Mouse (Mus musculus) liver, embryonic 14.5 days (tissue): ENCODE data around the gene Dock9. TPM values are rescaled to one million over a fixed set of nuclear protein-coding genes. Genes with fewer than 3 reads are reported as not detected.

Experiments used
- ATAC-seq: fragments of 200-750 bp; cut with Nextera tagmentation; 2 replicates; pipeline ENCODE4 v1.8.0; 2017; ENCODE audit warnings: moderate number of reproducible peaks, mild to moderate bottlenecking, moderate library complexity; ENCODE audit not compliant: insufficient read depth
- DNase-seq, 3 experiments: peaks; one replicate each; pipeline ENCODE4 v3.0.0-alpha.2; 2012 to 2013; ENCODE audit warnings: low read depth in 3 of 3, low spot score in 3 of 3
- H3K27ac ChIP-seq: fragments of 300-500 bp; sonication (generic); 2 replicates; pipeline ENCODE4 v1.5.1; 2014; ENCODE audit warnings: moderate library complexity, mild to moderate bottlenecking, control low read depth, inconsistent platforms
- H3K27me3 ChIP-seq: fragments of 300-500 bp; sonication (generic); 2 replicates; pipeline ENCODE4 v1.6.1; 2014; ENCODE audit warnings: mild to moderate bottlenecking, low read length, moderate library complexity; ENCODE audit not compliant: control insufficient read depth, insufficient read depth
- H3K36me3 ChIP-seq: fragments of 300-500 bp; sonication (generic); replicated peaks from 2 replicates; pipeline ENCODE4 v1.6.1; 2014; ENCODE audit warnings: low read depth; ENCODE audit not compliant: control insufficient read depth, insufficient read depth
- H3K4me1 ChIP-seq, 2 experiments: fragments of 200-500 bp in 1 of 2; fragments of 300-500 bp in 1 of 2; sonication (generic) in 1 of 2; replicated peaks; 2 replicates each; pipeline ENCODE4 v1.6.1; 2012 to 2014; ENCODE audit warnings: antibody characterized with exemption in 1 of 2, inconsistent platforms in 1 of 2, low read length in 1 of 2; ENCODE audit not compliant: control insufficient read depth in 2 of 2, insufficient read depth in 2 of 2
- H3K4me2 ChIP-seq: fragments of 300-500 bp; sonication (generic); 2 replicates; pipeline ENCODE4 v1.6.1; 2014; ENCODE audit warnings: low read depth, mild to moderate bottlenecking, control low read depth, moderate library complexity
- H3K4me3 ChIP-seq, 2 experiments: fragments of 200-500 bp in 1 of 2; fragments of 300-500 bp in 1 of 2; sonication (generic) in 1 of 2; 2 replicates each; pipeline ENCODE4 v1.5.1; 2012 to 2014; ENCODE audit warnings: low read depth in 2 of 2, low read length in 2 of 2, mild to moderate bottlenecking in 2 of 2, control low read depth in 1 of 2, inconsistent platforms in 1 of 2, moderate library complexity in 1 of 2; ENCODE audit not compliant: insufficient read depth in 1 of 2
- H3K9ac ChIP-seq: fragments of 300-500 bp; sonication (generic); replicated peaks from 2 replicates; pipeline ENCODE4 v1.6.1; 2014; ENCODE audit warnings: mild to moderate bottlenecking, control low read depth, moderate library complexity
- H3K9me3 ChIP-seq: fragments of 300-500 bp; sonication (generic); 2 replicates; pipeline ENCODE4 v1.6.1; 2016; ENCODE audit warnings: low read length, mixed read lengths; ENCODE audit not compliant: control insufficient read depth
- CTCF ChIP-seq: IDR thresholded peaks from 2 replicates; pipeline ENCODE4 v1.5.1; 2016; ENCODE audit warnings: antibody characterized with exemption, low read depth, control low read depth
- EP300 ChIP-seq: IDR thresholded peaks from 2 replicates; pipeline ENCODE4 v1.6.1; 2016; ENCODE audit warnings: antibody characterized with exemption, low read depth
- WGBS: fragments of 180-500 bp; shearing (Covaris S2); extraction: QIAGEN DNeasy Blood & Tissue Kit; methylation state at CpG from one replicate; pipeline ENCODE4 v1.1.7; 2014; ENCODE audit not compliant: insufficient replicate concordance; 5-methylcytosine and 5-hydroxymethylcytosine counted together
- polyA plus RNA-seq, 2 experiments: library from polyadenylated mRNA; depleted of rRNA in 1 of 2; stranded (reverse) in 1 of 2; unstranded in 1 of 2; fragments of >200 nt; fragmentation: Nextera tagmentation in 1 of 2; extraction: Ambion mirVana in 1 of 2; gene quantifications; 2 replicates each; pipeline versions ENCODE4 v1.2.1 to v1.2.3; 2012 to 2014

The Dock9 gene
- polyA plus RNA-seq, 2 experiments: 1.2 to 1.8 TPM

DNA sequence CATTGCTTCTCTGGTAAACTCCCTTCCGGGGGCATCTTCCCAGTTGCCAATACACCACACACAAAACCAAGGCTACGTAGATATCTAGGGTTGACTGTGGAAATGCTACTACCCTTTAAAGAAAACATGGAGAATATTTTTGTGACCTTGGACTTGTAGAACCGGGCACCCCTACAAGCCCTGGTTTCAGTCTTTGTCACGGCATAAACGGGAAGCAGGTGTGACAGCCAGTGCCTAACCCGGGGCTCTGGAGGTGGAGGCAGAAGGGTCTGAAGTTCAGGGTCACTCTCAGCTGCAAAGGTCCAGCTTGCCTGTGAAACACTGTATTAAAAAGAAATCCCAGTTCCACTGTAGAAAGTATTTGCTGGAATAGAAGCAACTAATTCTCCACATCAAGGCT, 200.6 kb downstream of the Dock9 start:
- ATAC-seq: no peak
- 60% methylated on average over 6 of the region's 6 CpGs for WGBS

DNA sequence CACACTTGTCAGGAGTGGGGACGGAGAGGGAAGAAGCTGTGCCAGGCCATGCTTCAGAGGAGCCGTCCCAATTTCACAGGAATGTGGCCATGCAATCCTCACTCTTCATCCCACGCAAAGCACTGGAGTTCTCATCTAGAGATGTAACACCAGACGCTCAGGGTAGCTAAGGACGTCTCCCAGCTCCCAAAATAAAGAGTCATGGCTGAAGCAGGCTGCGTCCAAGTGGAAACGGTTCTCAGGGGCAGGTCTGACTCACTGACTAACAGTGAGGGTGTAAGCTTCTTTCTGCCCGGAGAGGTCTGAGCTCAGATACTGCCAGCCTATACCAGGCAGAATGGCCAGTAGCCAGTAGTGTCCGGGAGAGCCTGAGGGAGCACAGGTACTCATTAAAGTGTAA, 201.0 kb downstream of the Dock9 start:
- 65% methylated on average over 9 of the region's 9 CpGs for WGBS
- Histone ChIP-seq H3K9ac (no peak overlapping the region), H3K27ac (no peak overlapping the region), H3K27me3 (no peaks in the 10 kb centered on the region), H3K4me1 (peaks cover 0 to 4% of the 10 kb centered on the region in 2 experiments; a peak in 1 of 4 replicates), H3K36me3 (no peaks in the 10 kb centered on the region), H3K4me2 (no peak overlapping the region), H3K4me3 (no peak overlapping the region), H3K9me3 (no peaks in the 10 kb centered on the region)
- no peak for DNase-seq
- ATAC-seq: no peak
- TF ChIP-seq CTCF: no peak
- no peak for TF ChIP-seq EP300

More for the DNA sequence above, 200.6 kb downstream of the Dock9 start:
- peaks cover 0 to 4% of the 10 kb centered on the region in 2 experiments; a peak in 1 of 4 replicates for H3K4me1 ChIP-seq
- H3K36me3 ChIP-seq: no peaks in the 10 kb centered on the region
- no peak overlapping the region for H3K27ac ChIP-seq
- DNase-seq: no peak
- TF ChIP-seq EP300: no peak
- TF ChIP-seq CTCF: no peak
- H3K4me2 ChIP-seq: no peak overlapping the region
- no peak overlapping the region for H3K4me3 ChIP-seq
- H3K9me3 ChIP-seq: no peaks in the 10 kb centered on the region
- H3K27me3 ChIP-seq: no peaks in the 10 kb centered on the region
- no peak overlapping the region for H3K9ac ChIP-seq

DNA sequence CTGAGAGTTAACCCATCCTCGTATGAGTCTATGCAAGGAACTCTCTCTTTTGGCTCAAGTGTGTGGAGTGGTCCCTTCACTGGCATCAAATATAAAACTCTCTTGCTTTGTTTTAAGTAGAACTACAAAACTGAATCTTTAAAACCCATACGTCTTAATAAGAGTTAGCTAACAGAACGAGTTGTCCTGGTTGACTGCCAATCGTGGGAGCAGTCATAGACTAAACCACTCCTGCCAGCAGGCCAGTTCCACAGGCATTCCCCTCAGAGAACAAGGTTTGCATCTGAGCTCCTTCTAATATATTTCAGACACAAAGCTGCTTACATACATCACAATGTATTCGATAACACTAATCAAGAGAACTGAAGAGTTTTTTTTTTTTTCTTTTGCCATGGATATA, 203.0 kb downstream of the Dock9 start:
- Histone ChIP-seq H3K27me3 (no peaks in the 10 kb centered on the region), H3K4me1 (peaks cover 0 to 4% of the 10 kb centered on the region in 2 experiments; a peak in 1 of 4 replicates), H3K4me2 (no peak overlapping the region), H3K4me3 (no peak overlapping the region), H3K9me3 (no peaks in the 10 kb centered on the region), H3K9ac (no peak overlapping the region), H3K36me3 (no peaks in the 10 kb centered on the region), H3K27ac (no peak overlapping the region)
- WGBS: 70% methylated on average over 5 of the region's 5 CpGs
- TF ChIP-seq CTCF: no peak
- no peak for TF ChIP-seq EP300
- DNase-seq: no peak
- no peak for ATAC-seq

DNA sequence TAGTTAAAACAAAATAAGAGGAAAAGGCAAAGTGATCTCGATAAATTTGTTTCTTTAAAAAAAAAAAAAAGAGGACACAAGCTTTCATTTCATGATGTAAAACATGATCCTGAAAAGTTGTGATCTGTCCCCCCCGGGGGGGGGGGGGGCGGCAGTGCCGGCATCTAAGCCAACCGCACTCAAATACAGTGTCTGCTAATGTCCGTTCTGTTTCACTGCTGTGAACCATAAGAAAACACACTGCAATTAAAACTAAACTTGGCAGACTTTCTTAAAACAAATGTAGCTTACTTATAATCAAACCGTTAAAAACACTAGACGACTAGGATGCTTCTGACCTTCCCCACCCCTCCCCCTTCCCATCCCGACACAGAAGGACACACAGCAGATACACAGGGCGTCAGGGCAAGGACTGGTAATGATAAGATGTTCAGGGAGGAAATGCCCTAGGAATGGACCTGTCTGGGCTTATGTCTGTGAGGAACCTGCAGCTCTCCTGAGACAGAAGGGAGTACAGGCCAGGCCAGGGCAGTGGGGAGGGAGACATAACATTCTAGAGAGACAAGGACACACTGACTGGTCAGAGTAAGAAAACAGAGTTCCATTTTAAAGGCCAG, 204.2 kb downstream of the Dock9 start:
- ATAC-seq: no peak
- WGBS: 53% methylated on average over 10 of the region's 10 CpGs
- no peak for DNase-seq

DNA sequence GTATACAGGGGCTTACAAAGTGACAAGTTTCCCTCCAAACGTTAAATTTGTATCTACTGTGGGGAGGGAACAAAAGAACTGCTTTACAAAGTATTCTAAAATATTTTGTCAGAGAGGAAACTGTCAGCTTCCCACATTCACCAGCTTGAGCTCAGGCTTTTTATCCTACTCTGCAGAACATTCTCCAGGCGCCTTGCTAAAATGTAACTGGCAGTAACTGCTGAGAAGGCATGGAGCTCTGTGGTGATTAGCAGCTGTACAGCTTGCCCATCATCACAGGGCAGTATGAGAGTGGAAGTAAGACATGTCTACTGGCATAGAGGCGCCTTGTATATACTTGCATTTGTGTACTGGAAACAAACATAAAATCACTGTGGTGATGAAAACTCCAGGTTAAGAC, 204.7 kb downstream of the Dock9 start:
- no peaks in the 10 kb centered on the region for H3K27me3 ChIP-seq
- no peaks in the 10 kb centered on the region for H3K36me3 ChIP-seq
- DNase-seq (no peak), ATAC-seq (no peak)
- H3K9me3 ChIP-seq: no peaks in the 10 kb centered on the region
- no peak overlapping the region for H3K27ac ChIP-seq
- H3K9ac ChIP-seq: no peak overlapping the region
- no peak overlapping the region for H3K4me2 ChIP-seq
- no peak overlapping the region for H3K4me3 ChIP-seq
- TF ChIP-seq EP300: no peak
- no peak for TF ChIP-seq CTCF
- peaks cover 0 to 4% of the 10 kb centered on the region in 2 experiments; a peak in 1 of 4 replicates for H3K4me1 ChIP-seq
- WGBS: 46% methylated on average over 3 of the region's 3 CpGs

More for the DNA sequence above, 204.2 kb downstream of the Dock9 start:
- Histone ChIP-seq H3K27me3 (no peaks in the 10 kb centered on the region), H3K4me3 (no peak overlapping the region), H3K27ac (no peak overlapping the region), H3K9ac (no peak overlapping the region), H3K36me3 (no peaks in the 10 kb centered on the region), H3K4me2 (no peak overlapping the region), H3K4me1 (peaks cover 0 to 4% of the 10 kb centered on the region in 2 experiments; a peak in 1 of 4 replicates), H3K9me3 (no peaks in the 10 kb centered on the region)
- TF ChIP-seq CTCF (no peak), EP300 (no peak)
